Mouse (Mus musculus) ES-E14 (cell line): ENCODE results near the gene Jsrp1.

Experiments
- CHD2 ChIP-seq: IDR thresholded peaks from 2 replicates; pipeline ENCODE4 v1.6.1; 2014; ENCODE audit warnings: mild to moderate bottlenecking, low read depth, low read length, inconsistent platforms
- HCFC1 ChIP-seq: IDR thresholded peaks from 2 replicates; pipeline ENCODE4 v1.6.1; 2012; ENCODE audit warnings: low read length, inconsistent platforms, borderline replicate concordance; ENCODE audit not compliant: insufficient read depth
- MAFK ChIP-seq: IDR thresholded peaks from 2 replicates; pipeline ENCODE4 v1.6.1; 2014; ENCODE audit warnings: mild to moderate bottlenecking, low read depth, low read length, inconsistent platforms; ENCODE audit not compliant: insufficient read depth
- ZC3H11A ChIP-seq: IDR thresholded peaks from 2 replicates; pipeline ENCODE4 v1.6.1; 2012; ENCODE audit warnings: low read depth, mild to moderate bottlenecking, inconsistent platforms, low read length, borderline replicate concordance
- ZNF384 ChIP-seq: IDR thresholded peaks from 2 replicates; pipeline ENCODE4 v1.6.1; 2012; ENCODE audit warnings: low read depth, low read length, inconsistent platforms

GRCm38 (mm10) chr10:80802996-80803395, 10.3 kb downstream of the Jsrp1 start:
- TF ChIP-seq CHD2 (no peak), MAFK (no peak), ZNF384 (no peak), HCFC1 (no peak), ZC3H11A (no peak)
